Mouse (Mus musculus) small intestine, adult 2 months (tissue): Measurements from ENCODE around the gene Ssh3.

Experiments used
- CTCF ChIP-seq: fragments of 200-500 bp; IDR thresholded peaks from 2 replicates; pipeline ENCODE4 v1.5.1; 2012; ENCODE audit warnings: low read depth, mild to moderate bottlenecking, control low read depth, inconsistent platforms, low read length, moderate library complexity, mixed read lengths; ENCODE audit not compliant: insufficient replicate concordance, insufficient read length; ENCODE audit errors: extremely low read depth
- POLR2A ChIP-seq: fragments of 200-500 bp; IDR thresholded peaks from 2 replicates; pipeline ENCODE4 v1.6.1; 2012; ENCODE audit warnings: low read depth, mild to moderate bottlenecking, control low read depth, inconsistent platforms, low read length, moderate library complexity

DNA sequence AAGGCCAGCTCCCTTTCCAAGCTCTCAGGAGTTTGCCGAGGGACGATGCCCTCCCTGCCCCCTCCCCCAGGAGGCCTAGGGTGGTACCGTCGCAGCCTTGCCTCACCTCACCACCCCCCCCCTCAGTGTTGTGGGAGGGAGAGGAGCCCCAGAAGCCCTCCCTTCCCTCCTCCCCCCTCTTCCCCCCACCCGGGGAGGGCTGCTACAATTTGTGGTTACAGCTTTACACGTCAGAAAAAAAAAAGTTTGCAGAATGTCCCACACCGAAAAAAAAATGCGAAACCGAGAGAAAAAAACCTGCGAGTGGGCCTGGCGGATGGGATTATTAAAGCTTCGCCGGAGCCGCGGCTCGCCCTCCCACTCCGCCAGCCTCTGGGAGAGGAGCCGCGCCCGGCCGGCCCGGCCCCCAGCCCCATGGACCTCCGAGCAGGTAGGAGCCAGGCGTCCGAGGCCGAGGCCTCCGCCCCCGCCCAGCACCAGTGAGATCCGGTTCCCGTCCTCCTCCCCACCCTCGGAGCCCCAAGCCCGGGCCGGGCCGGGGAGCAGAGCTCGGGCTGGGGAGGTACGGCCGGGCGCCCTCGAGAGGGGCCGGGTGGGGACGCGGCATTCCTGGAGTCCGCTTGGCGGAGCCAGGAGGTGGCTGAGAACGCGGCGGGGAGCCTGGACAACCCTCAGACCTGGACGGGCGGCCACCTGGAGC is 54.8 kb downstream of the Ssh3 start, which contains the start of the genes Clcf1 and AC109138.7:
- no peak for TF ChIP-seq CTCF
- no peak; the same call in 1 of the 2 replicates for TF ChIP-seq POLR2A
